Mouse (Mus musculus) heart, embryonic 12.5 days (tissue): ENCODE measurements around the gene Stx6. TPM values are rescaled to one million over a fixed set of nuclear protein-coding genes. Genes with fewer than 3 reads are reported as not detected.

Source experiments
- ATAC-seq: fragments of 200-750 bp; cut with Nextera tagmentation; 2 replicates; pipeline ENCODE4 v1.8.0; 2017; ENCODE audit warnings: moderate TSS enrichment, moderate library complexity; ENCODE audit not compliant: insufficient number of reproducible peaks, low FRiP score
- H3K27ac ChIP-seq: fragments of 300-500 bp; sonication (generic); 2 replicates; pipeline ENCODE4 v1.5.1; 2016; ENCODE audit warnings: mild to moderate bottlenecking, moderate library complexity; ENCODE audit not compliant: poor library complexity, severe bottlenecking
- H3K27me3 ChIP-seq: fragments of 300-500 bp; sonication (generic); replicated peaks from 2 replicates; pipeline ENCODE4 v1.6.1; 2016; ENCODE audit warnings: mild to moderate bottlenecking, moderate library complexity
- H3K36me3 ChIP-seq: fragments of 300-500 bp; sonication (generic); 2 replicates; pipeline ENCODE4 v1.6.1; 2016; ENCODE audit warnings: mild to moderate bottlenecking, moderate library complexity
- H3K4me1 ChIP-seq: fragments of 300-500 bp; sonication (generic); replicated peaks from 2 replicates; pipeline ENCODE4 v1.6.1; 2016; ENCODE audit warnings: mild to moderate bottlenecking
- H3K4me2 ChIP-seq: fragments of 300-500 bp; sonication (generic); 2 replicates; pipeline ENCODE4 v1.6.1; 2016; ENCODE audit warnings: mild to moderate bottlenecking, moderate library complexity
- H3K4me3 ChIP-seq: fragments of 300-500 bp; sonication (generic); 2 replicates; pipeline ENCODE4 v1.5.1; 2016; ENCODE audit warnings: mild to moderate bottlenecking
- H3K9ac ChIP-seq: fragments of 300-500 bp; sonication (generic); 2 replicates; pipeline ENCODE4 v1.6.1; 2016; ENCODE audit warnings: mild to moderate bottlenecking, moderate library complexity
- H3K9me3 ChIP-seq: fragments of 300-500 bp; sonication (generic); replicated peaks from 2 replicates; pipeline ENCODE4 v1.6.1; 2016; ENCODE audit warnings: mild to moderate bottlenecking, moderate library complexity
- WGBS: fragments of 180-500 bp; shearing (Covaris S2); methylation state at CpG from one replicate; pipeline ENCODE4 v1.1.7; 2016; 5-methylcytosine and 5-hydroxymethylcytosine counted together
- polyA plus RNA-seq: library from polyadenylated mRNA; unstranded; fragments of >200 nt; fragmentation: Nextera tagmentation; extraction: Ambion mirVana; gene quantifications from 2 replicates; pipeline ENCODE4 v1.2.1, GENCODE M21; 2016

Gene Stx6
- polyA plus RNA-seq, 1 experiment from 2014 or later = 62.1 TPM

GRCm38 (mm10) chr1:155236306-155237024, 78.0 kb downstream of the Stx6 start:
- Histone ChIP-seq H3K4me2 (no peak overlapping the region; the same call in 1 of the 2 replicates), H3K4me3 (no peak overlapping the region), H3K27ac (peak overlapping the region; percentile 97), H3K36me3 (peaks cover 55% of the 10 kb centered on the region), H3K27me3 (no peaks in the 10 kb centered on the region), H3K9me3 (no peaks in the 10 kb centered on the region), H3K9ac (peak overlapping the region; percentile 54), H3K4me1 (peaks cover 91% of the 10 kb centered on the region)
- 47% methylated on average over 13 of the region's 13 CpGs for WGBS
- peak; percentile 23; the same call in 1 of the 2 replicates for ATAC-seq

- Histone ChIP-seq H3K36me3 (peaks cover 52% of the 10 kb centered on the region), H3K9ac (peak overlapping the region; percentile 54; the same call in 1 of the 2 replicates)
Observed at GRCm38 (mm10) chr1:155237390-155237789, 78.9 kb downstream of the Stx6 start.

DNA sequence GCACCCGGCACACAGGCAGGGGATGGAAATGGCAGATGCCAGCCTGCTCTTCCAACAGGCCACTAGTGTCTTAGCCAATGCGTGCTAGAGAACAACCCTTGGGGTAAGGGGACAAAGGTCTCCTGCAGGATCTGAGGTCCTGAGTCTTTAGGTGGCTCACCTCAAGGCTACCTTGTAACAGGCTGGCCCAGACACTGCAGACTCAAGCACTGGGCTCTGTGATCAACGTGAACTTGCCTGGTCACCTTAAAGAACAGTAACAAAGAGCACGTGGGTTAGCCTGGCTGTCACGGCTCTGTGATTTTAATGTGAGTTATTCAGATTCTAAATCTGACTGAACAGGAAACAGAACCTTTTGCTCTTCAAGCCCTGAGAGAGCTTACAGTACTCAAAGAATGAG, 79.6 kb downstream of the Stx6 start:
- peaks cover 87% of the 10 kb centered on the region for H3K4me1 ChIP-seq
- H3K9ac ChIP-seq = 0 out of 2 replicates have a peak overlapping the region, but pooled peaks have one; percentile 54
- H3K4me2 ChIP-seq = no peak overlapping the region
- no peaks in the 10 kb centered on the region for H3K9me3 ChIP-seq
- no peak overlapping the region for H3K27ac ChIP-seq
- 88% methylated on average over 5 of the region's 5 CpGs for WGBS
- H3K36me3 ChIP-seq = peaks cover 50% of the 10 kb centered on the region
- no peak for ATAC-seq
- no peaks in the 10 kb centered on the region for H3K27me3 ChIP-seq
- no peak overlapping the region for H3K4me3 ChIP-seq

More at GRCm38 (mm10) chr1:155237390-155237789, 78.9 kb downstream of the Stx6 start:
- Histone ChIP-seq H3K27ac (peak overlapping the region; percentile 97), H3K4me2 (no peak overlapping the region), H3K27me3 (no peaks in the 10 kb centered on the region), H3K4me3 (no peak overlapping the region), H3K4me1 (peaks cover 89% of the 10 kb centered on the region), H3K9me3 (no peaks in the 10 kb centered on the region)
- ATAC-seq = no peak
- WGBS = 66% methylated on average over 11 of the region's 11 CpGs

DNA sequence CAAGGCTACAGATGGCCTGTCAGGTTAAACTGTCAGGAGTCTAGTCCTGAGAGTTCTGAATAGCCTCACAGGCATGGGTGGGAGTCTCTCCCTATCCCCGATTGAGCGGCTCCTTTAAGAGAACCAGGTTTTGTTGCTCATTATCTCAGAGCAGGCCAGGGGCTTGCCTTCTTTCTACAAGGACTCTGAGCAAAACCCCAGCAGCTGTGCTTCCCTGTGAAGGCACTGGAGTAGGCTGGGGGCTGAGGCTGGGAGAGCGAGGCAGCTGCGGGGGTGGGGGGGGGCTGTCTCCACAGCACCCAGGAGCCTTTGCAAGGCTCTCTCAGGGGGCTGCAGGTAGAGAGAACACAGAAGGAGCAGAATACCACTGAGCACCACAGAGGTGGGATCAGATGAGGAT, 80.7 kb downstream of the Stx6 start:
- H3K27me3 ChIP-seq = no peaks in the 10 kb centered on the region
- ATAC-seq = no peak
- H3K4me2 ChIP-seq = 0 out of 2 replicates have a peak overlapping the region, but pooled peaks have one; percentile 7
- peak overlapping the region; percentile 44; the same call in 1 of the 2 replicates for H3K27ac ChIP-seq
- H3K9me3 ChIP-seq = no peaks in the 10 kb centered on the region
- peaks cover 77% of the 10 kb centered on the region for H3K4me1 ChIP-seq
- H3K36me3 ChIP-seq = peaks cover 45% of the 10 kb centered on the region
- no peak overlapping the region for H3K4me3 ChIP-seq
- WGBS = 64% methylated on average over 4 of the region's 4 CpGs
- H3K9ac ChIP-seq = peak overlapping the region; percentile 48

GRCm38 (mm10) chr1:155239962-155240717, 81.6 kb downstream of the Stx6 start:
- no peak overlapping the region for H3K4me2 ChIP-seq
- peaks cover 70% of the 10 kb centered on the region for H3K4me1 ChIP-seq
- H3K4me3 ChIP-seq = no peak overlapping the region
- H3K36me3 ChIP-seq = peaks cover 45% of the 10 kb centered on the region
- no peaks in the 10 kb centered on the region for H3K27me3 ChIP-seq
- WGBS = 78% methylated on average over 6 of the region's 6 CpGs
- no peak for ATAC-seq
- H3K27ac ChIP-seq = no peak overlapping the region
- no peaks in the 10 kb centered on the region for H3K9me3 ChIP-seq
- H3K9ac ChIP-seq = no peak overlapping the region

- H3K4me2 ChIP-seq = no peak overlapping the region
- 77% methylated on average over 12 of the region's 12 CpGs for WGBS
Observed at GRCm38 (mm10) chr1:155241701-155242487, 83.4 kb downstream of the Stx6 start.

GRCm38 (mm10) chr1:155242488-155242745, 83.9 kb downstream of the Stx6 start:
- Histone ChIP-seq H3K36me3 (peaks cover 41% of the 10 kb centered on the region), H3K9me3 (no peaks in the 10 kb centered on the region), H3K4me1 (peaks cover 58% of the 10 kb centered on the region), H3K9ac (no peak overlapping the region), H3K27me3 (no peaks in the 10 kb centered on the region), H3K27ac (no peak overlapping the region), H3K4me2 (no peak overlapping the region), H3K4me3 (no peak overlapping the region)
- ATAC-seq = no peak
- WGBS = 69% methylated on average over 1 of the region's 1 CpGs

More at GRCm38 (mm10) chr1:155241701-155242487, 83.4 kb downstream of the Stx6 start:
- Histone ChIP-seq H3K9ac (no peak overlapping the region), H3K27ac (no peak overlapping the region), H3K27me3 (no peaks in the 10 kb centered on the region), H3K4me3 (no peak overlapping the region), H3K9me3 (no peaks in the 10 kb centered on the region), H3K4me1 (peaks cover 60% of the 10 kb centered on the region), H3K36me3 (peaks cover 42% of the 10 kb centered on the region)
- no peak for ATAC-seq

- Histone ChIP-seq H3K27me3 (no peaks in the 10 kb centered on the region), H3K36me3 (peaks cover 30% of the 10 kb centered on the region), H3K27ac (peak within 1 kb of the TSS; percentile 92), H3K9me3 (no peaks in the 10 kb centered on the region), H3K4me2 (peak within 1 kb of the TSS; percentile 78), H3K4me1 (peaks cover 45% of the 10 kb centered on the region), H3K4me3 (peak within 1 kb of the TSS; percentile 87), H3K9ac (peak within 1 kb of the TSS; percentile 95)
- WGBS = 1% methylated on average over 84 of the region's 85 CpGs
- peak; percentile 76 for ATAC-seq
Observed at GRCm38 (mm10) chr1:155243797-155244770, 85.6 kb downstream of the Stx6 start, which contains the start of gene BC034090. Gene BC034090 (minus strand): TSS chr1:155244444.

- H3K9me3 ChIP-seq = no peaks in the 10 kb centered on the region
- H3K4me2 ChIP-seq = peak overlapping the region; percentile 78
- peak overlapping the region; percentile 87 for H3K4me3 ChIP-seq
- peaks cover 38% of the 10 kb centered on the region for H3K4me1 ChIP-seq
- H3K9ac ChIP-seq = peak overlapping the region; percentile 95
- H3K36me3 ChIP-seq = peaks cover 23% of the 10 kb centered on the region
- H3K27ac ChIP-seq = peak overlapping the region; percentile 92
- H3K27me3 ChIP-seq = no peaks in the 10 kb centered on the region
- WGBS = 1% methylated on average over 28 of the region's 29 CpGs
- ATAC-seq = peak; percentile 35
Observed at GRCm38 (mm10) chr1:155244771-155245211, 86.3 kb downstream of the Stx6 start.

DNA sequence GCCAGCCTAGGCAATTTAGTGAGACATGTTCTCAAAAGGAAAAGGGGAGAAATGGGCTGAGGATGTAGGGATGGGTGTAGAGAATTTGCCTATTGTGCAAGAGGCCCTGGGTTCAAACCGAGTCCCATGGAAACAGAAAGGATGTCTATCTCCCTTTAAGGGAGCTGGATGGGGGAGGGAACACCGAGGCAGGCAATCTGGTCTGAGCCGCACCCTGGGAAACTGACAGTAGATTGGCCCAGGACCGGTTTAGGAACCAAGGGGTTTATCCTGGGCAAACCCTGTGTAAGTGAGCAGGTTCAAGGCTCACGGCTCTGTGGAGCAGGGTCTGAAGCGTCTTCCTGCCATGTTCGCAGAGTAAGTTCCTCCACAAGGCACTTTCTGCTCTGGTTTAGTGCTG, 87.0 kb downstream of the Stx6 start:
- no peak for ATAC-seq
- Histone ChIP-seq H3K4me3 (peak overlapping the region; percentile 87), H3K27ac (0 out of 2 replicates have a peak overlapping the region, but pooled peaks have one; percentile 92), H3K9me3 (no peaks in the 10 kb centered on the region), H3K4me2 (peak overlapping the region; percentile 78), H3K27me3 (no peaks in the 10 kb centered on the region), H3K4me1 (peaks cover 31% of the 10 kb centered on the region), H3K9ac (peak overlapping the region; percentile 95; the same call in 1 of the 2 replicates), H3K36me3 (peaks cover 16% of the 10 kb centered on the region)
- WGBS = 60% methylated on average over 7 of the region's 7 CpGs
